In genomic region chr9:68462755-68463154, GRCm38 (mm10) we compare ENCODE assay signal across 16 mouse cellular contexts.
"Had no signal": no experiment of that assay in that cellular context is flagged by ENCODE, and none has a peak within 500 bp of the region (broad histone marks: within the 10 kb centered on the region; RNA-seq: fewer than 3 reads in every experiment).

No protein-coding gene starts in this region.

- H3K9ac ChIP-seq: kidney, embryonic 15.5 days; limb, embryonic 13.5 days; liver, embryonic 14.5 days; neural tube, embryonic 15.5 days had no signal

- H3K27me3 ChIP-seq: kidney, embryonic 15.5 days; limb, embryonic 13.5 days; neural tube, embryonic 15.5 days had no signal

- H3K27ac ChIP-seq: kidney, embryonic 15.5 days; layer of hippocampus, adult 2 months; left cerebral cortex, adult 2 months; limb, embryonic 13.5 days; liver, embryonic 14.5 days; neural tube, embryonic 15.5 days had no signal

- H3K36me3 ChIP-seq: kidney, embryonic 15.5 days; limb, embryonic 13.5 days; neural tube, embryonic 15.5 days had no signal

- ATAC-seq: lung, postnatal 0 days had no signal

- H3K4me2 ChIP-seq: kidney, embryonic 15.5 days; limb, embryonic 13.5 days; neural tube, embryonic 15.5 days had no signal

- H3K9me3 ChIP-seq: kidney, embryonic 15.5 days; limb, embryonic 13.5 days; neural tube, embryonic 15.5 days had no signal

- H3K4me1 ChIP-seq: kidney, embryonic 15.5 days; limb, embryonic 13.5 days; neural tube, embryonic 15.5 days had no signal

- DNase-seq: kidney, adult 18-20 months; kidney, postnatal 25 days; lung, adult 2 months; lung, postnatal 36 days; midbrain, embryonic 14.5 days; right cerebral cortex, adult 18-20 months; right cerebral cortex, postnatal 25 days; thymus, postnatal 4 days had no signal

- H3K4me3 ChIP-seq: kidney, embryonic 15.5 days; layer of hippocampus, adult 2 months; left cerebral cortex, adult 2 months; limb, embryonic 13.5 days; myocyte; neural tube, embryonic 15.5 days had no signal
